Mouse (Mus musculus): ENCODE measurements around the gene Gzmn. TPM values are rescaled to one million over a fixed set of nuclear protein-coding genes. Genes with fewer than 3 reads are reported as not detected.

The Gzmn gene
- total RNA-seq, 2 experiments from 2014 or later: not detected

Other genes starting within 250 kb of the Gzmn start
- gene Cma1, start 229.9 kb downstream of the Gzmn start, total RNA-seq (2015; ENCODE audit: low replicate concordance): not detected in 2 replicates
- not detected in 2 replicates for gene Cma1, start 229.9 kb downstream of the Gzmn start, total RNA-seq (2017; ENCODE audit: low replicate concordance)
- not detected in 2 replicates for gene Cma2, start 223.6 kb downstream of the Gzmn start, total RNA-seq (2015; ENCODE audit: low replicate concordance)
- gene Cma2, start 223.6 kb downstream of the Gzmn start, total RNA-seq (2017; ENCODE audit: low replicate concordance): not detected in 2 replicates
- gene Mcpt1, start 156.6 kb downstream of the Gzmn start, total RNA-seq (2015; ENCODE audit: low replicate concordance): not detected in 2 replicates
- gene Mcpt1, start 156.6 kb downstream of the Gzmn start, total RNA-seq (2017; ENCODE audit: low replicate concordance): not detected in 2 replicates
- gene Mcpt9, start 144.1 kb downstream of the Gzmn start, total RNA-seq (2015; ENCODE audit: low replicate concordance): not detected in 2 replicates
- gene Mcpt9, start 144.1 kb downstream of the Gzmn start, total RNA-seq (2017; ENCODE audit: low replicate concordance): not detected in 2 replicates
- not detected in 2 replicates for gene Mcpt2, start 132.6 kb downstream of the Gzmn start, total RNA-seq (2015; ENCODE audit: low replicate concordance)
- 0.84 TPM in 1 of 2 replicates, not detected in the other for gene Mcpt2, start 132.6 kb downstream of the Gzmn start, total RNA-seq (2017; ENCODE audit: low replicate concordance)
- gene Mcpt4, start 112.3 kb downstream of the Gzmn start, total RNA-seq (2015; ENCODE audit: low replicate concordance): not detected in 2 replicates
- gene Mcpt4, start 112.3 kb downstream of the Gzmn start, total RNA-seq (2017; ENCODE audit: low replicate concordance): not detected in 2 replicates
- gene Mcpt8, start 89.3 kb downstream of the Gzmn start, total RNA-seq (2015; ENCODE audit: low replicate concordance): 205 and 289 TPM in 2 replicates
- gene Mcpt8, start 89.3 kb downstream of the Gzmn start, total RNA-seq (2017; ENCODE audit: low replicate concordance): 98.4 and 115 TPM in 2 replicates
- gene Ctsg, start 72.0 kb downstream of the Gzmn start, total RNA-seq (2015; ENCODE audit: low replicate concordance): 413 and 487 TPM in 2 replicates
- 257 and 291 TPM in 2 replicates for gene Ctsg, start 72.0 kb downstream of the Gzmn start, total RNA-seq (2017; ENCODE audit: low replicate concordance)
- gene Gzme, start 54.0 kb downstream of the Gzmn start, total RNA-seq (2015; ENCODE audit: low replicate concordance): not detected in 2 replicates
- not detected in 2 replicates for gene Gzme, start 54.0 kb downstream of the Gzmn start, total RNA-seq (2017; ENCODE audit: low replicate concordance)
- not detected in 2 replicates for gene Gzmd, start 42.0 kb downstream of the Gzmn start, total RNA-seq (2015; ENCODE audit: low replicate concordance)
- gene Gzmd, start 42.0 kb downstream of the Gzmn start, total RNA-seq (2017; ENCODE audit: low replicate concordance): not detected in 2 replicates
- gene Gzmg, start 15.0 kb downstream of the Gzmn start, total RNA-seq (2015; ENCODE audit: low replicate concordance): not detected in 2 replicates
- gene Gzmg, start 15.0 kb downstream of the Gzmn start, total RNA-seq (2017; ENCODE audit: low replicate concordance): not detected in 2 replicates
- not detected in 2 replicates for gene Gzmf, start 36.8 kb upstream of the Gzmn start, total RNA-seq (2015; ENCODE audit: low replicate concordance)
- gene Gzmf, start 36.8 kb upstream of the Gzmn start, total RNA-seq (2017; ENCODE audit: low replicate concordance): not detected in 2 replicates
- gene Gzmc, start 60.1 kb upstream of the Gzmn start, total RNA-seq (2015; ENCODE audit: low replicate concordance): not detected in 2 replicates
- not detected in 2 replicates for gene Gzmc, start 60.1 kb upstream of the Gzmn start, total RNA-seq (2017; ENCODE audit: low replicate concordance)
- 1.3 TPM in 1 of 2 replicates, not detected in the other for gene Gzmb, start 87.7 kb upstream of the Gzmn start, total RNA-seq (2015; ENCODE audit: low replicate concordance)
- gene Gzmb, start 87.7 kb upstream of the Gzmn start, total RNA-seq (2017; ENCODE audit: low replicate concordance): not detected in 2 replicates
- not detected in 2 replicates for gene Atp12a, start 190.5 kb upstream of the Gzmn start, total RNA-seq (2015; ENCODE audit: low replicate concordance)
- not detected in 2 replicates for gene Atp12a, start 190.5 kb upstream of the Gzmn start, total RNA-seq (2017; ENCODE audit: low replicate concordance)
- not detected in 2 replicates for gene Rnf17, start 228.0 kb upstream of the Gzmn start, total RNA-seq (2015; ENCODE audit: low replicate concordance)
- 5.4 TPM in 1 of 2 replicates, not detected in the other for gene Rnf17, start 228.0 kb upstream of the Gzmn start, total RNA-seq (2017; ENCODE audit: low replicate concordance)